Mouse (Mus musculus): Measurements from ENCODE around the gene Slc25a13. TPM values are rescaled to one million over a fixed set of nuclear protein-coding genes. Genes with fewer than 3 reads are reported as not detected.
"Not testable (repeated sequence)": the region's sequence is repeated elsewhere in the genome, so short reads cannot be mapped to it uniquely, and the experiment has no call there.

Slc25a13 gene
- polyA plus RNA-seq, 1 experiment from 2014 or later, result 58.7 TPM

- peak; percentile 75 for ATAC-seq (ENCODE audit: low read depth)
- WGBS (ENCODE audit: insufficient replicate concordance), result 65% methylated on average over 7 of the region's 7 CpGs
- Histone ChIP-seq H3K27ac (ENCODE audit: low read length) (peak overlapping the region; percentile 51), H3K9ac (ENCODE audit: low read depth, low read length) (no peak overlapping the region), H3K9me3 (replicated peaks; ENCODE audit: control insufficient read depth, low read length) (no peaks in the 10 kb centered on the region), H3K4me1 (ENCODE audit: control insufficient read depth, low read depth, low read length) (peaks cover 3% of the 10 kb centered on the region; the same call in 1 of the 2 replicates), H3K36me3 (ENCODE audit: control insufficient read depth, insufficient read depth) (no peaks in the 10 kb centered on the region), H3K4me3 (ENCODE audit: low read depth, low read length) (no peak overlapping the region), H3K4me2 (ENCODE audit: low read depth, low read length) (no peak overlapping the region), H3K27me3 (ENCODE audit: control insufficient read depth, insufficient read depth, low read depth, low read length) (no peaks in the 10 kb centered on the region)
Measured at GRCm38 (mm10) chr6:6184921-6185734, 31.8 kb downstream of the Slc25a13 start.

- Histone ChIP-seq H3K27ac (ENCODE audit: low read length) (no peak overlapping the region; the same call in 1 of the 2 replicates), H3K36me3 (ENCODE audit: control insufficient read depth, insufficient read depth) (0 out of 2 replicates have a peak, but pooled peaks cover 4% of the 10 kb centered on the region), H3K4me3 (ENCODE audit: low read depth, low read length) (no peak overlapping the region), H3K4me2 (ENCODE audit: low read depth, low read length) (no peak overlapping the region), H3K4me1 (ENCODE audit: control insufficient read depth, low read depth, low read length) (peaks cover 3% of the 10 kb centered on the region; the same call in 1 of the 2 replicates), H3K9me3 (replicated peaks; ENCODE audit: control insufficient read depth, low read length) (no peaks in the 10 kb centered on the region), H3K9ac (ENCODE audit: low read depth, low read length) (no peak overlapping the region), H3K27me3 (ENCODE audit: control insufficient read depth, insufficient read depth, low read depth, low read length) (no peaks in the 10 kb centered on the region)
- 60% methylated on average over 8 of the region's 8 CpGs for WGBS (ENCODE audit: insufficient replicate concordance)
- ATAC-seq (ENCODE audit: low read depth), result no peak
Measured at GRCm38 (mm10) chr6:6183601-6184000, 33.4 kb downstream of the Slc25a13 start.

- Histone ChIP-seq H3K27ac (ENCODE audit: low read length) (no peak overlapping the region), H3K4me3 (ENCODE audit: low read depth, low read length) (no peak overlapping the region), H3K27me3 (ENCODE audit: control insufficient read depth, insufficient read depth, low read depth, low read length) (no peaks in the 10 kb centered on the region), H3K36me3 (ENCODE audit: control insufficient read depth, insufficient read depth) (0 out of 2 replicates have a peak, but pooled peaks cover 4% of the 10 kb centered on the region), H3K9ac (ENCODE audit: low read depth, low read length) (no peak overlapping the region), H3K4me2 (ENCODE audit: low read depth, low read length) (no peak overlapping the region), H3K9me3 (replicated peaks; ENCODE audit: control insufficient read depth, low read length) (no peaks in the 10 kb centered on the region), H3K4me1 (ENCODE audit: control insufficient read depth, low read depth, low read length) (peaks cover 3% of the 10 kb centered on the region; the same call in 1 of the 2 replicates)
- no peak for ATAC-seq (ENCODE audit: low read depth)
- 77% methylated on average over 7 of the region's 7 CpGs for WGBS (ENCODE audit: insufficient replicate concordance)
Measured at GRCm38 (mm10) chr6:6182191-6182590, 34.8 kb downstream of the Slc25a13 start.

GRCm38 (mm10) chr6:6178341-6178740 is 38.6 kb downstream of the Slc25a13 start:
- not testable (repeated sequence) for H3K27me3 ChIP-seq (ENCODE audit: control insufficient read depth, insufficient read depth, low read depth, low read length); H3K27ac ChIP-seq (ENCODE audit: low read length); H3K4me1 ChIP-seq (ENCODE audit: control insufficient read depth, low read depth, low read length); H3K9me3 ChIP-seq (replicated peaks; ENCODE audit: control insufficient read depth, low read length); H3K36me3 ChIP-seq (ENCODE audit: control insufficient read depth, insufficient read depth); H3K9ac ChIP-seq (ENCODE audit: low read depth, low read length); H3K4me2 ChIP-seq (ENCODE audit: low read depth, low read length); H3K4me3 ChIP-seq (ENCODE audit: low read depth, low read length); ATAC-seq (ENCODE audit: low read depth)
- 73% methylated on average over 15 of the region's 15 CpGs for WGBS (ENCODE audit: insufficient replicate concordance)

- Histone ChIP-seq H3K27me3 (ENCODE audit: control insufficient read depth, insufficient read depth, low read depth, low read length) (no peaks in the 10 kb centered on the region), H3K4me2 (ENCODE audit: low read depth, low read length) (no peak overlapping the region), H3K4me3 (ENCODE audit: low read depth, low read length) (no peak overlapping the region), H3K9ac (ENCODE audit: low read depth, low read length) (no peak overlapping the region), H3K9me3 (replicated peaks; ENCODE audit: control insufficient read depth, low read length) (no peaks in the 10 kb centered on the region), H3K4me1 (ENCODE audit: control insufficient read depth, low read depth, low read length) (no peaks in the 10 kb centered on the region), H3K36me3 (ENCODE audit: control insufficient read depth, insufficient read depth) (0 out of 2 replicates have a peak, but pooled peaks cover 4% of the 10 kb centered on the region), H3K27ac (ENCODE audit: low read length) (no peak overlapping the region)
- ATAC-seq (ENCODE audit: low read depth), result no peak
- 53% methylated on average over 5 of the region's 5 CpGs for WGBS (ENCODE audit: insufficient replicate concordance)
Measured at GRCm38 (mm10) chr6:6175350-6175971, 41.5 kb downstream of the Slc25a13 start.

GRCm38 (mm10) chr6:6173935-6174561 is 42.9 kb downstream of the Slc25a13 start:
- WGBS (ENCODE audit: insufficient replicate concordance), result 73% methylated on average over 9 of the region's 9 CpGs
- H3K27me3 ChIP-seq (ENCODE audit: control insufficient read depth, insufficient read depth, low read depth, low read length), result no peaks in the 10 kb centered on the region
- no peaks in the 10 kb centered on the region for H3K9me3 ChIP-seq (replicated peaks; ENCODE audit: control insufficient read depth, low read length)
- H3K9ac ChIP-seq (ENCODE audit: low read depth, low read length), result no peak overlapping the region
- H3K4me3 ChIP-seq (ENCODE audit: low read depth, low read length), result no peak overlapping the region
- H3K36me3 ChIP-seq (ENCODE audit: control insufficient read depth, insufficient read depth), result 0 out of 2 replicates have a peak, but pooled peaks cover 4% of the 10 kb centered on the region
- H3K27ac ChIP-seq (ENCODE audit: low read length), result no peak overlapping the region
- H3K4me1 ChIP-seq (ENCODE audit: control insufficient read depth, low read depth, low read length), result no peaks in the 10 kb centered on the region
- no peak for ATAC-seq (ENCODE audit: low read depth)
- H3K4me2 ChIP-seq (ENCODE audit: low read depth, low read length), result no peak overlapping the region

- H3K27ac ChIP-seq (ENCODE audit: low read length), result no peak overlapping the region
- H3K9me3 ChIP-seq (replicated peaks; ENCODE audit: control insufficient read depth, low read length), result no peaks in the 10 kb centered on the region
- H3K4me3 ChIP-seq (ENCODE audit: low read depth, low read length), result no peak overlapping the region
- no peaks in the 10 kb centered on the region for H3K36me3 ChIP-seq (ENCODE audit: control insufficient read depth, insufficient read depth)
- 66% methylated on average over 15 of the region's 15 CpGs for WGBS (ENCODE audit: insufficient replicate concordance)
- no peak overlapping the region for H3K4me2 ChIP-seq (ENCODE audit: low read depth, low read length)
- no peak for ATAC-seq (ENCODE audit: low read depth)
- H3K27me3 ChIP-seq (ENCODE audit: control insufficient read depth, insufficient read depth, low read depth, low read length), result no peaks in the 10 kb centered on the region
- no peak overlapping the region for H3K9ac ChIP-seq (ENCODE audit: low read depth, low read length)
- no peaks in the 10 kb centered on the region for H3K4me1 ChIP-seq (ENCODE audit: control insufficient read depth, low read depth, low read length)
Measured at GRCm38 (mm10) chr6:6173166-6173934, 43.6 kb downstream of the Slc25a13 start.

- Histone ChIP-seq H3K9ac (ENCODE audit: low read depth, low read length) (no peak overlapping the region), H3K27ac (ENCODE audit: low read length) (no peak overlapping the region), H3K4me2 (ENCODE audit: low read depth, low read length) (no peak overlapping the region), H3K4me3 (ENCODE audit: low read depth, low read length) (no peak overlapping the region), H3K27me3 (ENCODE audit: control insufficient read depth, insufficient read depth, low read depth, low read length) (no peaks in the 10 kb centered on the region), H3K36me3 (ENCODE audit: control insufficient read depth, insufficient read depth) (no peaks in the 10 kb centered on the region), H3K4me1 (ENCODE audit: control insufficient read depth, low read depth, low read length) (no peaks in the 10 kb centered on the region), H3K9me3 (replicated peaks; ENCODE audit: control insufficient read depth, low read length) (no peaks in the 10 kb centered on the region)
- 74% methylated on average over 11 of the region's 11 CpGs for WGBS (ENCODE audit: insufficient replicate concordance)
- no peak for ATAC-seq (ENCODE audit: low read depth)
Measured at GRCm38 (mm10) chr6:6168566-6169134, 48.3 kb downstream of the Slc25a13 start.
